Mouse (Mus musculus): ENCODE measurements around the gene Gm2026. TPM values are rescaled to one million over a fixed set of nuclear protein-coding genes. Genes with fewer than 3 reads are reported as not detected.

Gene Gm2026
- 17.2 TPM for polyA plus RNA-seq (2015; fragmentation: Illumina TruSeq; extraction: RNeasy Lipid Tissue Mini Kit (QIAGEN cat#74804); ENCODE audit: insufficient read depth, low replicate concordance)

DNA sequence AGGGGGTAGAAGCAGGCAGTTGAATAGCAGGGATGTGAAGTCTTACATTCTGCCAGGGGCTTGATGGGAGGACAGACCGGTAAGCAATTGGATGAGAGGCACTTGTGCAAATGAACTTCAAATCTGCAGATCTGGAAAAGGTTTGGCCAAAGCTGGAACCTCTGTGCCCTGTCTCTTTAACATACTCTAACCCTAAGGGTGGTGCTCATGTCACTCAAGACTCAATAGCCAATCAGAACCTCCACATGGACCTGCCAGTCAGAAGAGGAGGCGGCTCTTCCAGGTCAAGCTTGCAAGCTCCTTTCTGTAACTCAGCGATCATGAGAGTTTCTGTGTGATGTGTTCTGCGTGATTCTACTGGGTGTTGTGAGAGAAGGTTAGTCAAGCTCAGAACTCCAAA is at the start of gene Gm2026:
TSS of gene Gm2026 (plus strand) at position 301 of the 400 bp plus-strand sequence.

DNA sequence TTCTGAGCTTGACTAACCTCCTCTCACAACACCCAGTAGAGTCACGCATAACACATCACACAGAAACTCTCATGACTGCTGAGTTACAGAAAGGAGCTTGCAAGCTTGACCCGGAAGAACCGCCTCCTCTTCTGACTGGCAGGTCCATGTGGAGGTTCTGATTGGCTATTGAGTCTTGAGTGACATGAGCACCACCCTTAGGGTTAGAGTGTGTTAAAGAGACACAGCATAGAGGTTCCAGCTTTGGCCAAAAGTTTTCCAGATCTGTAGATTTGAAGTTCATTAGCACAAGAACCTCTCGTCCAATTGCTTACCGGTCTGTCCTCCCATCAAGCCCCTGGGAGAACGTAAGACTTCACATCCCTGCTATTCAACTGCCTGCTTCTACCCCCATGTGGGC is 34.1 kb upstream of the Gm2026 start, which contains the start of gene Zfp966:
TSS of gene Zfp966 (minus strand) at position 101 of the 400 bp plus-strand sequence.

Other genes with a start within 250 kb of the Gm2026 start
- gene Gm2007, start 223.8 kb upstream of the Gm2026 start, polyA plus RNA-seq (2015; fragmentation: Illumina TruSeq; extraction: RNeasy Lipid Tissue Mini Kit (QIAGEN cat#74804); ENCODE audit: insufficient read depth, low replicate concordance): not detected
- gene Gm14288, start 164.2 kb upstream of the Gm2026 start, polyA plus RNA-seq (2015; fragmentation: Illumina TruSeq; extraction: RNeasy Lipid Tissue Mini Kit (QIAGEN cat#74804); ENCODE audit: insufficient read depth, low replicate concordance): 13.6 TPM
- 7.6 TPM for gene Gm6710, start 96.1 kb upstream of the Gm2026 start, polyA plus RNA-seq (2015; fragmentation: Illumina TruSeq; extraction: RNeasy Lipid Tissue Mini Kit (QIAGEN cat#74804); ENCODE audit: insufficient read depth, low replicate concordance)
- gene Zfp966, start 34.2 kb upstream of the Gm2026 start, polyA plus RNA-seq (2015; fragmentation: Illumina TruSeq; extraction: RNeasy Lipid Tissue Mini Kit (QIAGEN cat#74804); ENCODE audit: insufficient read depth, low replicate concordance): 30.9 TPM
- 1.5 TPM for gene Gm2004, start 184.5 kb downstream of the Gm2026 start, polyA plus RNA-seq (2015; fragmentation: Illumina TruSeq; extraction: RNeasy Lipid Tissue Mini Kit (QIAGEN cat#74804); ENCODE audit: insufficient read depth, low replicate concordance)